Comparison of ENCODE assay signal across 17 mouse cellular contexts in the genomic region with DNA sequence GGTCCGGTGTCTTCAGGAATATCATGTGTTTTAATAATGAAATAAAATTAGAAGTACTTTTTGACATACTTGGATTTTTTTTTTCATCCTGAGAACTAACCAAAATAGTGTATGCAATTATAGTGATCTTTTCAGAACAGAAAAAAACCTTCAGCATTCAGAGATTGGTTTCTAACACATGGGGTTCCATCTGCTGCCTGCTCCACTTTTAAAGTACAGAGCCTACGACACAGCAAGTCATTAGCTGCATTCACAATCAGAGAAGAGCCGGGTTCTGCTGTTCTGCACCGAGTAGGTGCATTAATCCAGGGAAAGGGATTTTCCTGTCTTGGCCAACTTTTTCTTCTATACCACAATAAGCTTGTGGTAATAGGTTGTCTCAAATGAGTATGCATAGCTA.
A peak's percentile ranks its signal among the peaks of the same experiment; 100 is the strongest.
DNase-seq lines count a peak whose midpoint lies in the region; ATAC-seq and TF ChIP-seq lines count a peak whose summit lies in the region.
"Had no signal": no experiment of that assay in that cellular context is flagged by ENCODE, and none has a peak within 500 bp of the region (broad histone marks: within the 10 kb centered on the region; RNA-seq: fewer than 3 reads in every experiment).

No protein-coding gene starts in this region.

- intact Hi-C loops in heart, adult 2 months (cut with DNase I) = no loop called here

- no peaks in the 10 kb centered on the region for H3K27me3 ChIP-seq in intestine, embryonic 15.5 days (replicated peaks)
- no peaks in the 10 kb centered on the region for H3K27me3 ChIP-seq in heart, adult 2 months (ENCODE audit: control insufficient read depth, insufficient read depth, low read length)
- H3K27me3 ChIP-seq: heart, embryonic 12.5 days; limb, embryonic 15.5 days; midbrain, embryonic 13.5 days had no signal

- no peaks in the 10 kb centered on the region for H3K9me3 ChIP-seq in intestine, embryonic 15.5 days
- H3K9me3 ChIP-seq: heart, embryonic 12.5 days; limb, embryonic 15.5 days; midbrain, embryonic 13.5 days had no signal

- H3K27ac ChIP-seq in layer of hippocampus, adult 2 months = peak overlapping the region; percentile 52; the same call in 1 of the 2 replicates
- no peak overlapping the region for H3K27ac ChIP-seq in intestine, embryonic 15.5 days
- H3K27ac ChIP-seq in heart, adult 2 months = no peak overlapping the region
- H3K27ac ChIP-seq: limb, embryonic 15.5 days; macrophage; midbrain, embryonic 13.5 days had no signal

- H3K36me3 ChIP-seq in intestine, embryonic 15.5 days = no peaks in the 10 kb centered on the region
- no peaks in the 10 kb centered on the region for H3K36me3 ChIP-seq in heart, adult 2 months (ENCODE audit: control insufficient read depth, insufficient read depth, low read length)
- H3K36me3 ChIP-seq: heart, embryonic 12.5 days; limb, embryonic 15.5 days; midbrain, embryonic 13.5 days had no signal

- no peak for ATAC-seq in intestine, embryonic 15.5 days
- ATAC-seq: midbrain, embryonic 13.5 days had no signal

- TF ChIP-seq POLR2A in heart, adult 2 months (IDR thresholded peaks at IDR 0.05; ENCODE audit: insufficient read depth, low read depth, low read length) = no peak

- TF ChIP-seq CTCF in layer of hippocampus, adult 2 months (conservative IDR thresholded peaks at IDR 0.05) = no peak
- TF ChIP-seq CTCF in heart, adult 2 months (IDR thresholded peaks at IDR 0.05) = no peak

- no peaks in the 10 kb centered on the region for H3K79me2 ChIP-seq in heart, adult 2 months (replicated peaks; ENCODE audit: control insufficient read depth, insufficient read depth, low read length)

- H3K9ac ChIP-seq in intestine, embryonic 15.5 days = no peak overlapping the region
- H3K9ac ChIP-seq in heart, adult 2 months (ENCODE audit: low read depth, low read length) = no peak overlapping the region
- H3K9ac ChIP-seq: heart, embryonic 12.5 days; limb, embryonic 15.5 days; lung, embryonic 14.5 days; midbrain, embryonic 13.5 days had no signal

- DNase-seq in frontal cortex, adult 2 months (ENCODE audit: extremely low spot score in 1 of 2, low spot score in 1 of 2) = peak; percentile 46 to 54
- DNase-seq in layer of hippocampus, adult 2 months (ENCODE audit: low spot score in 2 of 2) = peak; percentile 69 to 80
- DNase-seq in left cerebral cortex, adult 9 months (ENCODE audit: low spot score in 2 of 2) = peak; percentile 3 to 26
- DNase-seq in right cerebral cortex, postnatal 36 days (ENCODE audit: low spot score in 2 of 2) = peak; percentile 17 to 43
- no peak for DNase-seq in heart, adult 2 months
- no peak for DNase-seq in urinary bladder, adult 2 months (ENCODE audit: low spot score)
- DNase-seq: adrenal gland, postnatal 36 days; cerebellum, postnatal 14 days; heart, postnatal 36 days; kidney, adult 9 months; lung, embryonic 14.5 days; thymus, adult 18-20 months had no signal

- H3K4me2 ChIP-seq in intestine, embryonic 15.5 days (replicated peaks) = no peak overlapping the region
- H3K4me2 ChIP-seq: heart, embryonic 12.5 days; limb, embryonic 15.5 days; lung, embryonic 14.5 days; midbrain, embryonic 13.5 days had no signal

- no peak overlapping the region for H3K4me3 ChIP-seq in layer of hippocampus, adult 2 months
- no peak overlapping the region for H3K4me3 ChIP-seq in intestine, embryonic 15.5 days (replicated peaks)
- no peak overlapping the region for H3K4me3 ChIP-seq in heart, adult 2 months
- H3K4me3 ChIP-seq: heart, embryonic 12.5 days; limb, embryonic 15.5 days; midbrain, embryonic 13.5 days had no signal

- H3K4me1 ChIP-seq in intestine, embryonic 15.5 days (replicated peaks) = no peaks in the 10 kb centered on the region
- no peaks in the 10 kb centered on the region for H3K4me1 ChIP-seq in heart, adult 2 months (ENCODE audit: control insufficient read depth, insufficient read depth, low read length)
- H3K4me1 ChIP-seq: heart, embryonic 12.5 days; limb, embryonic 15.5 days; midbrain, embryonic 13.5 days had no signal

- 83% methylated on average over 4 of the region's 4 CpGs for WGBS in intestine, embryonic 15.5 days
- WGBS in heart, adult 2 months = 78% methylated on average over 4 of the region's 4 CpGs

- no peak for TF ChIP-seq EP300 in heart, adult 2 months (IDR thresholded peaks at IDR 0.05; ENCODE audit: insufficient read depth, low read depth, low read length)

Comparison
In these comparisons a context has a peak if more than half of its experiments do, and no peak if none do; other contexts are left out.
1. DNase-seq: peak in frontal cortex, adult 2 months (2 of 2), layer of hippocampus, adult 2 months (2 of 2), left cerebral cortex, adult 9 months (2 of 2) and right cerebral cortex, postnatal 36 days (2 of 2); none in heart, adult 2 months (0 of 2) and urinary bladder, adult 2 months (single experiment).